Mouse (Mus musculus): Measurements from ENCODE around the gene Phykpl. TPM values are rescaled to one million over a fixed set of nuclear protein-coding genes. Genes with fewer than 3 reads are reported as not detected.
A peak's percentile ranks its signal among the peaks of the same experiment; 100 is the strongest.
"Not testable (repeated sequence)": the region's sequence is repeated elsewhere in the genome, so short reads cannot be mapped to it uniquely, and the experiment has no call there.

Phykpl gene
- polyA plus RNA-seq, 1 experiment from 2014 or later: 18.1 TPM

DNA sequence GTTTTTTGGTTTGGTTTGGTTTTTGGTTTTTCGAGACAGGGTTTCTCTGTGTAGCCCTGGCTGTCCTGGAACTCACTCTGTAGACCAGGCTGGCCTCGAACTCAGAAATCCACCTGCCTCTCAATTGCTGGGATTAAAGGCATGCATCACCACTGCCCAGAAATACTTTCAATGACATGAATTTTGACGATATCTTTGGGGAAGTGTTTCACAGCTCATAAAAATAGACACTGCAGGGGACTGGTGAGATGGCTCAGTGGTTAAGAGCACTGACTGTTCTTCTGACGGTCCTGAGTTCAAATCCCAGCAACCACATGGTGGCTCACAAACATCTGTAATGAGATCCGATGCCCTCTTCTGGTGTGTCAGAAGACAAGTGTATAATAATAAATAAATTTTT, 25.4 kb downstream of the Phykpl start:
- not testable (repeated sequence) for H3K27me3 ChIP-seq (ENCODE audit: insufficient read depth, poor library complexity, severe bottlenecking); H3K9me3 ChIP-seq; H3K4me3 ChIP-seq; H3K36me3 ChIP-seq; H3K27ac ChIP-seq; DNase-seq (ENCODE audit: low spot score); H3K4me1 ChIP-seq
- WGBS: 84% methylated on average over 5 of the region's 5 CpGs

DNA sequence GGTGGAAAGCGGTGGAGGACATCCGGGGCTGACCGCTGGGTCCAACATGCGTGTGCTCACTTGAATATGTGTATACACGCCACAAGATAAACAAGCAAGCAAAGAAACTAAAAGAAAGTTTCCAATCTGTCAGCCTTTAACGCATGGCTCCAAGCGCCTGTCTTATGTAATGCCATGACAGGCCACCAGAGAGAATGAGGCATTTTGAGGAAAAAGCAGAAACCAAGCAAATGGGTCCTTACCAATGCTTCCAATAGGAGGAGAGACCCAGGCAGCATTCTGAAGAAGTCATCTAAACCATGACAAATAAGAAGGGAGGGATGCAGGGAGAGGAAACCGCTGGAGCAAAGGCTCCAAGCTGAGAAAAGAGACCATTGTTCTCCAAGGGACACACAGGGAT, 29.7 kb downstream of the Phykpl start:
- Histone ChIP-seq H3K4me3 (no peak overlapping the region), H3K36me3 (no peaks in the 10 kb centered on the region), H3K27me3 (ENCODE audit: insufficient read depth, poor library complexity, severe bottlenecking) (no peaks in the 10 kb centered on the region), H3K4me1 (peaks cover 13% of the 10 kb centered on the region), H3K9me3 (no peaks in the 10 kb centered on the region), H3K27ac (no peak overlapping the region)
- no peak for DNase-seq (ENCODE audit: low spot score)
- WGBS: 75% methylated on average over 8 of the region's 8 CpGs

DNA sequence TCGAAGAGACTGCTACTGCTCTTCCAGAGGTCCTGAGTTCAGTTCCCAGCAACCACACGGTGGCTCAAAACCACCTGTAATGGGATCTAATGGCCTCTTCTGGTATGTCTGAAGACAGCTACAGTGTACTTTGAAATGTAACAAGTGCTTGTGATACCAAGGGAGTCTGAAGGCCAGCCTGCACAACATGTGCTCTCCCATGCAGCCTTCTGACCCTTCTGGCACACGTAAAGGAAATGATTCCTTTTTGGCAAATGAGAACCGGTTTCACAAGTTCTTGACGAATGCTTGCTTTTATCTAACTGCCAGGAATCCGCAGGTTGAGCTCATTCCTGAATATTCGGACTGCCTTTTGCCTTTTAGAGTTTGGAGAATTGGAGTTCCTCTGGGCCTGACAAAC, 30.6 kb downstream of the Phykpl start:
- Histone ChIP-seq H3K36me3 (no peaks in the 10 kb centered on the region), H3K4me1 (peaks cover 13% of the 10 kb centered on the region), H3K27me3 (ENCODE audit: insufficient read depth, poor library complexity, severe bottlenecking) (no peaks in the 10 kb centered on the region), H3K9me3 (no peaks in the 10 kb centered on the region), H3K27ac (peak overlapping the region; percentile 88), H3K4me3 (peak overlapping the region; percentile 54)
- no peak for DNase-seq (ENCODE audit: low spot score)
- 39% methylated on average over 7 of the region's 7 CpGs for WGBS

DNA sequence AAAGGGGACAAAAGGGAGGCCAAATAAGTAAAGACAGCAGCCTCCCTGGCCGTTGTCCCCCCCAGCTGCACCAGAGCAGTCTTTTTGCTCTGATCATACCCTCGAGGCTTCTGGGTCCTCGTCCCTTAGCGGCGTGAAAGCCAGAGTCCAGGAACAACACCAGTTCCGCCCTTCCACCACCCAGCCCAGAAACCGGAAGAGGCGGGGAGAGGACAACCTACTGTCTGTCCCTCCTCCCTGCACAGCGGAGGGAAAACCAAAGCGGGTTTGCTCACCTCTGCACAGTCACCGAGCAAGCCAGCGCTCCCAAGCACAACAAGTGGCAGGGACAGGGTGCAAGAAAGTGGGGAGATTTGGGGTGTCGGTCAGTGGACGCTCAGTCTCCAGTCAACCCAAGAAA, 31.0 kb downstream of the Phykpl start:
- Histone ChIP-seq H3K27me3 (ENCODE audit: insufficient read depth, poor library complexity, severe bottlenecking) (no peaks in the 10 kb centered on the region), H3K4me3 (peak overlapping the region; percentile 54), H3K9me3 (no peaks in the 10 kb centered on the region), H3K27ac (peak overlapping the region; percentile 88), H3K36me3 (no peaks in the 10 kb centered on the region), H3K4me1 (peaks cover 18% of the 10 kb centered on the region)
- DNase-seq (ENCODE audit: low spot score): peak; percentile 94
- WGBS: 2% methylated on average over 14 of the region's 14 CpGs

DNA sequence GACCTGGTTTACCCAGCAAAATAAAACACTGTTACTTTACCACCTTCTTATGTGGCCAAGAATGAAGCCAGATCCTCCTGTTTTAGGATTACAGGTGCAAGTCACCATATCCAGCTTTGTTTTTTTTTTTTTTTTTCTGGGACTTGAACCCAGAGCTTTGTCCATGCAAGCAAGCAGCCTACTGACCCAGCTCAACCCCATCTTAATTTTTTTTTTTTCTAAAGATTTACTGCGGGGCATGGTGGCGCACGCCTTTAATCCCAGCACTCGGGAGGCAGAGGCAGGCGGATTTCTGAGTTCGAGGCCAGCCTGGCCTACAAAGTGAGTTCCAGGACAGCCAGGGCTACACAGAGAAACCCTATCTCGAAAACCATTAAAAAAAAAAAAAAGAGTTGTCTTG, 31.6 kb downstream of the Phykpl start:
- not testable (repeated sequence) for H3K9me3 ChIP-seq; H3K36me3 ChIP-seq; DNase-seq (ENCODE audit: low spot score); H3K27me3 ChIP-seq (ENCODE audit: insufficient read depth, poor library complexity, severe bottlenecking)
- peak overlapping the region; percentile 88 for H3K27ac ChIP-seq
- peaks cover 23% of the 10 kb centered on the region for H3K4me1 ChIP-seq
- H3K4me3 ChIP-seq: peak overlapping the region; percentile 54
- WGBS: 90% methylated on average over 7 of the region's 7 CpGs

DNA sequence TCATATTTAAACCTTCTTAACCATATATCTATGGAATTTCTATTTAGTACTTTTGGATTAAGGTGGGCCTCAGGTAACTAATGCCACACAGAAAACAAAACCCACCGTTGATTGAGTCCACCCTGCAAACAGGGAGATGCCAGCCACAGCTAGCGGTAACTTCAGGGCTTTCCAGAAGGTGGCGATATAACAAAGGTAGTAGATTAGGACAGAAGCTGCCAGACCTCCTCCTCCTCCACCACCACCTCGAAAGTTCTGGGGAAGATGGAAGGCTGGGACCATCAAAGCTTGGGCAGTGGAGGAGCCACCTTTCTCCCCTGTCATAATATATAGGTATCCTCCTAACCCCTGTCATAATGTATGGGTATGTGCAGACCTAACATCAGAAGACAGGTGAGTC, 33.1 kb downstream of the Phykpl start:
- Histone ChIP-seq H3K27me3 (ENCODE audit: insufficient read depth, poor library complexity, severe bottlenecking) (no peaks in the 10 kb centered on the region), H3K9me3 (no peaks in the 10 kb centered on the region), H3K4me1 (peaks cover 30% of the 10 kb centered on the region), H3K36me3 (peaks cover 15% of the 10 kb centered on the region), H3K4me3 (no peak overlapping the region), H3K27ac (no peak overlapping the region)
- 10% methylated on average over 4 of the region's 4 CpGs for WGBS
- DNase-seq (ENCODE audit: low spot score): no peak

DNA sequence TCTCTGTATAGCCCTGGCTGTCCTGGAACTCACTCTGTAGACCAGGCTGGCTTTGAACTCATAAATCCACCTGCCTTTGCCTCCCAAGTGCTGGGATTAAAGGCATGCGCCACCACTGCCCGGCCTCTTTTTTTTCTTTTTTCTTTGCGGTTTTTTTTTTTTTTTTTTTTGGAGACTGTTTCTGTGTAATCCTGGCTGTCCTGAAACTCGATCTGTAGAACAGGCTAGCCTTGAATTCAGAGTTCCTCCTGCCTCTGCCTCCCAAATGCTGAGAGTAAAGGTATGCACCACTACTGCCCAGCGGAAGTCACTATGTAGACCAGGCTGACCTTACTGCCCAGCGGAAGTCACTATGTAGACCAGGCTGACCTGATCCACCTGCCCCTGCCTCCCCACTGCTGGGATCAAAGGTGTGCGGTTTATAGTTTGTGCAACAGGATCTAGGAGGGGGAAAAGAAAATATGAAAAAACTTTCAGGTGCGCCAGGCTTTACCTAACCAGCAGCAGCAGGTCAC, 34.4 kb downstream of the Phykpl start:
- Histone ChIP-seq H3K4me3 (peak overlapping the region; percentile 91), H3K4me1 (peaks cover 30% of the 10 kb centered on the region), H3K36me3 (peaks cover 27% of the 10 kb centered on the region), H3K9me3 (no peaks in the 10 kb centered on the region), H3K27me3 (ENCODE audit: insufficient read depth, poor library complexity, severe bottlenecking) (no peaks in the 10 kb centered on the region), H3K27ac (peak overlapping the region; percentile 89)
- DNase-seq (ENCODE audit: low spot score): no peak
- 44% methylated on average over 8 of the region's 8 CpGs for WGBS

DNA sequence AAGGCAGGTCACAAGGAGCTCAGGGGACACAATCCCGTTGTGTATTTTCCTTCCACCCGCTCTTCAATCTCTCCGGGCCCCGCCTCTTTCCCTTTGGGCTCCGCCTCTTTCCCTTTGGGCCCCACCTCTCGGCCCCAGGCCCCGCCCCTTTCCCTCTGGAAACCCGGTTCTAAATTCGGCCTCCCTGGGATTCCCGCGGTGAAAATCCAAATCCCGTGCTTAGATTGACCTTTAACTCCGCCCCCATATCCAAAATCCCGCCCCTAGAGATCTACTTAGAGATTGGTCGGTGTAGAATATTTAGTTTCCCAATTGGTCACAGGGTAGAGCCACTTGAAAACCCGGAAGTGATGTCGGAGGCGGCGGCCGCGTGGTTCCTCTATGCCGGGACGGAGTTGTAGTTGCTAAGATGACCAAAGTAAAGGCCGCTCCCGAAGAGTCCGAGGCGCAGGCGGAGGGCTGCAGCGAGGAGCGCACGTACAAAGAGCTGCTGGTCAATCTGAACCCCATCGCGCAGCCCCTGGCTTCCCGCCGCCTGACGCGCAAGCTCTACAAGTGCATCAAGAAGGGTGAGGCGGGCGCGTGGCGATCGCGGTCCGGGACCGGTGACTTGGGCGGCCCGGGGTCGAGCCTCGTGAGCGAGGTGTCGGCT, 35.0 kb downstream of the Phykpl start, which contains the start of gene Nhp2:
TSS of gene Nhp2 (plus strand) at position 327 of the 652 bp plus-strand sequence.
- Histone ChIP-seq H3K9me3 (no peaks in the 10 kb centered on the region), H3K27me3 (ENCODE audit: insufficient read depth, poor library complexity, severe bottlenecking) (no peaks in the 10 kb centered on the region), H3K4me1 (peaks cover 30% of the 10 kb centered on the region), H3K27ac (peak within 1 kb of the TSS; percentile 89), H3K4me3 (peak within 1 kb of the TSS; percentile 91), H3K36me3 (peaks cover 33% of the 10 kb centered on the region)
- WGBS: under 1% methylated on average over 51 of the region's 51 CpGs
- peak; percentile 98 for DNase-seq (ENCODE audit: low spot score)

DNA sequence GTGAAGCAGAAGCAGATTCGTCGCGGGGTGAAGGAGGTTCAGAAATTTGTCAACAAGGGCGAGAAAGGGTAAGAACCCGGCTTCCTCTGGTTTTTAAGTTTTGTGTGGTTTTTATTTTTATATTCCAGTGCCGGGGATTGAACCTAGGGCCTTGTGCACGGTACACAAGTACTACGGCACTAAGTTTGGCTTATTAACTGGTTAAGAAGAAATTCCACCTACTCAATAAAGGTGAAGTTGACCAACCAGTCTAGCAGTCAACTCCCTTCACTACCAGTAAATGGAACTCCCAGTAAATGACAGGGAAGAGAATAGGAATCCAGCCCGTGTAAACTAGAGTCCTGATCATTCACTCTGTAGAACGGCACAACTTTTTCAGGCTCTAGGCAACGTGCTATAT, 35.5 kb downstream of the Phykpl start:
- 1% methylated on average over 11 of the region's 11 CpGs for WGBS

DNA sequence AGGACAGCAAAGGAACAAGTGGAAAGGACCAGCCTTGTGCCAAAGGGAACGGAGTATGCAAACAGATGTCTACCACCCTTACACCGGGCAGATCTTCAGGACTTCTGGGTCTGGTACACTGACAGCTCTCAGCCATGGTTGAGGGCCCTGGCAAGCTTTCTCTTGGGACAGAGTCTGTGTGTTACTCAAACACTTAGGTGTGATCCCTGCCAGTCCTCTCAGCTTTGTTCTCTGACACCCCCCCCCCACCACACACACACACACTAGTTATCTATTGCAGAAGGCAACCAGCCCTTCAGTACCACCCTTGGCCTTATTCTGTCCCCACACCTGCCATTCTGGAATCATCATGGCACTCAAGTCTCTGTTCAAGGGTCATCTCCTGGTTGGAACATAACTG, 37.2 kb downstream of the Phykpl start:
- Histone ChIP-seq H3K9me3 (no peaks in the 10 kb centered on the region), H3K4me3 (no peak overlapping the region), H3K27me3 (ENCODE audit: insufficient read depth, poor library complexity, severe bottlenecking) (no peaks in the 10 kb centered on the region), H3K27ac (no peak overlapping the region), H3K4me1 (peaks cover 30% of the 10 kb centered on the region), H3K36me3 (peaks cover 55% of the 10 kb centered on the region)
- no peak for DNase-seq (ENCODE audit: low spot score)
- 97% methylated on average over 2 of the region's 2 CpGs for WGBS

More for the DNA sequence above, 35.5 kb downstream of the Phykpl start:
- Histone ChIP-seq H3K4me3 (peak overlapping the region; percentile 91), H3K27ac (peak overlapping the region; percentile 89), H3K9me3 (no peaks in the 10 kb centered on the region), H3K4me1 (peaks cover 29% of the 10 kb centered on the region), H3K27me3 (ENCODE audit: insufficient read depth, poor library complexity, severe bottlenecking) (no peaks in the 10 kb centered on the region), H3K36me3 (peaks cover 39% of the 10 kb centered on the region)
- no peak for DNase-seq (ENCODE audit: low spot score)

DNA sequence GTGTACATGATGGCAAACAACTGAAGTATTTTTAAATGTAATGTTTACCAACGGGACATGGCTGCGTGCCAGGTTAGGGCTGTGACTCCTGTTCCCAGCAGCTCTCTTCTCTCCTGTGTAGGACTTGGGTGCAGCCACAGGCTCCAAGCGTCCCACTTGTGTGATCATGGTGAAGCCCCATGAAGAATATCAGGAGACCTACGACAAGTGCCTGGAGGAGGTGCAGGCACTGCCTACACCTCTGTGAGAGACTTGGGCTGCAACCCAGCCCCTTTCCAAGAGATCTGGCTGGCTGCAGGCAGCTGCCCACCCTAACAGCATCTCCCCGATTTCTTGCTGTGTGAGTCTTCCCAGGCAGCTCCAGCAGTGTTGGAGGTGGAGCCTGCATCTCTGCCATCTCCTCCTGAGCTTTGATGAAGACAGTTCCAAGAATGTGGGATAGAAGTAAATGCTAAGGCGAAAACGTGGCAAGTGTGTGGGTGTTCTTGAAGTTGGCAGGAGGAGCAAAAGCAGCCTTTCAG, 38.5 kb downstream of the Phykpl start:
- no peak for DNase-seq (ENCODE audit: low spot score)
- H3K27me3 ChIP-seq (ENCODE audit: insufficient read depth, poor library complexity, severe bottlenecking): no peaks in the 10 kb centered on the region
- H3K9me3 ChIP-seq: no peaks in the 10 kb centered on the region
- WGBS: 86% methylated on average over 7 of the region's 7 CpGs
- peaks cover 68% of the 10 kb centered on the region for H3K36me3 ChIP-seq
- peaks cover 27% of the 10 kb centered on the region for H3K4me1 ChIP-seq
- no peak overlapping the region for H3K27ac ChIP-seq
- H3K4me3 ChIP-seq: no peak overlapping the region

DNA sequence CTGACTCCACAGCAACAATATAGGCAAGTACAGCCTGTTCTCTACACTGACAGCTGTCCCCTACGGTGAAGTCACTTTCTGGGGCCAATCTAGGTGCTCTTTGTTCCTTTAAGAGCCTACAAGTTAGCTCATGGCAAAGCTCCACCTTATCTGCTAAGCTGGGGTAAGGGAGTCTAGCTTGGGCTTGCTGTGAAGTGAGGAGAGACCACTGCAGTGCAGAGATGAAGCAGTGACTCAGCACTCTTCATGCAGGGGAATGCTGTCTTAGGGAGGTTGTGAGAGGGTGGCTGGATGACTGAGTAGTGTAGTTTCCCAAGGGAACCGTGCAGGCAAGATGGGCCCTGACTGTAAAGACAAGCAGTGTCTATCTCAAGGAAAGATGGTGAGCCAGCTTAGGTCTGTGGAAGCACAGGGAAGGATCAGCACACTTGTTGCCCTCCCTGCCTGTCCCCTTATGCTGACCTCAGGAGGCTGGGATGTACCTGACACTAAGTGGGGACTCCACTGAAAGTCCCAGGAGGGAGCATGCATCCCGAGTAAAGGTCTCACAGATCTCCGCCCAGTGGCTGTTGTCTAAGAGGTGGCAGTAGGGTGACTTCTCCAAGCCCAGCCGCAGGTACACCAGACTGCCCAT, 40.7 kb downstream of the Phykpl start:
- no peak overlapping the region for H3K27ac ChIP-seq
- peaks cover 25% of the 10 kb centered on the region for H3K4me1 ChIP-seq
- H3K9me3 ChIP-seq: no peaks in the 10 kb centered on the region
- 76% methylated on average over 5 of the region's 5 CpGs for WGBS
- H3K4me3 ChIP-seq: no peak overlapping the region
- H3K27me3 ChIP-seq (ENCODE audit: insufficient read depth, poor library complexity, severe bottlenecking): no peaks in the 10 kb centered on the region
- peaks cover 82% of the 10 kb centered on the region for H3K36me3 ChIP-seq
- no peak for DNase-seq (ENCODE audit: low spot score)

DNA sequence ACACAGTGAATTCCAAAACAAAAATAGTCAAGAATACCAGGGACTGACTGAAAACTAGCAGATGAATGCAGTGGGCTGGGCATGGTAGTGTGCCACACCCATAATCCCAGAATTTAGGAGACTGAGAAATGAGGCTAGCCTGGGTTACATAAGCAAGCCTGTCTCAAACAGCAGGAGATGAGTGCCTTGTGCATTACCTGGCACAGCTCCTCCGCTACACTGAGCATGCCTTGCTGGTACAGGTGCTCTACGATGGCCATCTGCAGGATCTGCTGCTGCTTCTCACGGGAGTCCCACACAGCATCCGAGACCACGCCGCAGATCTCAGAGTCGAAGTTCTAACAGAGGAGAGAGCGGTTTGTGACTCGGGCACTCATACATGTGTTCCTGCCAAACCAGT, 42.9 kb downstream of the Phykpl start:
- Histone ChIP-seq H3K27me3 (ENCODE audit: insufficient read depth, poor library complexity, severe bottlenecking) (no peaks in the 10 kb centered on the region), H3K9me3 (no peaks in the 10 kb centered on the region), H3K4me3 (no peak overlapping the region), H3K4me1 (0 out of 2 replicates have a peak, but pooled peaks cover 10% of the 10 kb centered on the region), H3K27ac (no peak overlapping the region), H3K36me3 (peaks cover 75% of the 10 kb centered on the region)
- WGBS: 87% methylated on average over 9 of the region's 9 CpGs
- no peak for DNase-seq (ENCODE audit: low spot score)
